Mouse (Mus musculus) heart, postnatal 10 days (tissue): Measurements from ENCODE around the gene Lage3. TPM values are rescaled to one million over a fixed set of nuclear protein-coding genes. Genes with fewer than 3 reads are reported as not detected.

Experiments
- microRNA-seq, 2 experiments: library from miRNA; unstranded; fragments of <30 nt; microRNA quantifications; one replicate each; pipeline ENCODE4 v1.2.0; 2022
- total RNA-seq, 2 experiments: library from RNA; stranded (reverse); gene quantifications; 2 replicates each; pipeline ENCODE4 v1.2.3; 2021

Lage3 gene
- total RNA-seq, 2 experiments from 2014 or later = 44.3 to 45.0 TPM

Small RNAs within 50 kb of the gene (microRNA-seq; reads per million reads assigned to microRNA genes)
- gene Mir7092 = 0 reads per million in 2 experiments

Other genes with a start within 250 kb of the Lage3 start
- not detected for gene Opn1mw, start 226.2 kb downstream of the Lage3 start, total RNA-seq
- gene Mecp2, start 218.3 kb downstream of the Lage3 start, total RNA-seq = 10 to 100 TPM; 32.9 to 34.3 TPM
- gene Tex28, start 185.8 kb downstream of the Lage3 start, total RNA-seq = not detected
- not detected for gene Tktl1, start 176.4 kb downstream of the Lage3 start, total RNA-seq
- gene Flna, start 103.8 kb downstream of the Lage3 start, total RNA-seq = 100 to 1,000 TPM; 245 TPM
- 10 to 100 TPM; 39.7 to 47.5 TPM for gene Emd, start 98.9 kb downstream of the Lage3 start, total RNA-seq
- gene Rpl10, start 82.8 kb downstream of the Lage3 start, total RNA-seq = 100 to 1,000 TPM; 247 to 291 TPM
- gene Taz, start 71.7 kb downstream of the Lage3 start, total RNA-seq = 10 to 100 TPM; 40.4 to 44.1 TPM
- 10 to 100 TPM; 14.7 to 17.7 TPM for gene Dnase1l1, start 71.3 kb downstream of the Lage3 start, total RNA-seq
- gene Atp6ap1, start 56.5 kb downstream of the Lage3 start, total RNA-seq = 100 to 1,000 TPM; 119 to 123 TPM
- gene Gdi1, start 48.6 kb downstream of the Lage3 start, total RNA-seq = 10 to 100 TPM; 88.1 to 93.0 TPM
- 10 to 100 TPM; 29.9 to 33.9 TPM for gene Fam50a, start 40.6 kb downstream of the Lage3 start, total RNA-seq
- gene Plxna3, start 24.6 kb downstream of the Lage3 start, total RNA-seq = 1 to 10 TPM; 1.8 to 2.3 TPM
- 10 to 100 TPM; 47.1 to 53.3 TPM for gene Ubl4a, start 19.6 kb upstream of the Lage3 start, total RNA-seq
- gene Slc10a3, start 19.7 kb upstream of the Lage3 start, total RNA-seq = 1 to 10 TPM; 7.6 to 7.8 TPM
- 10 to 100 TPM; 20.7 to 22.7 TPM for gene Fam3a, start 39.7 kb upstream of the Lage3 start, total RNA-seq
- 10 to 100 TPM; 45.7 to 48.4 TPM for gene Ikbkg, start 39.7 kb upstream of the Lage3 start, total RNA-seq
- gene G6pdx, start 75.6 kb upstream of the Lage3 start, total RNA-seq = 10 to 100 TPM in 1 of 2 experiments, 1 to 10 TPM in 1; 9.3 to 10.4 TPM
- not detected for gene Gm6880, start 127.8 kb upstream of the Lage3 start, total RNA-seq
- not detected for gene Olfr1326-ps1, start 221.3 kb upstream of the Lage3 start, total RNA-seq
- gene Olfr1325, start 239.1 kb upstream of the Lage3 start, total RNA-seq = not detected